Mouse (Mus musculus) megakaryocyte, embryonic 14.5 days (primary cell): ENCODE measurements at regions not wholly inside any gene's neighbourhood (a gene's known extent, or its start where the extent isn't known, plus 50 kb on each side); places are given as distances from the start of the nearest gene placed in this dataset.

Experiments used
- FLI1 ChIP-seq: IDR thresholded peaks from 2 replicates; pipeline ENCODE4 v1.6.1; 2012; ENCODE audit warnings: low read length, inconsistent platforms, mixed read lengths
- GATA1 ChIP-seq: IDR thresholded peaks from 3 replicates; pipeline ENCODE4 v1.6.1; 2012; ENCODE audit warnings: mixed read lengths, low read length, inconsistent platforms, borderline replicate concordance

DNA sequence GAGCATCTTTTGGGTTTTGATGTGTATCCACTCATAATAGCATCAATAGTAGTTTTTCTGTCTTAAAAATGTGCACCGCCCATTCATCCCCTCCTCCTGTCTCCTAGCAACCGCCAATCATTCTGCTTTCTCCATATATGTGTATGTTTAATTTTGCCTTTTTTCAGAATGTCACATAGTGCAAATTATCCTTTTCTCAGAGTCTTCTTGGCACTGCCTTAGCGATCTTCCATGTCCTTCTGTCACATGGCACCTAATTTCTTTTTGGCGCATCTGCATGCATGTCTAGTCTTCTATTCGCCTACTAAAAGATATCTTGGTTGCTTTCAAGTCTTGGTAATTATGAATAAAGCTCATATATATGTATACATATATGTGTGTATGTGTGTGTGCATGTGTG lies 573.0 kb downstream of the Gm19410 start:
- TF ChIP-seq GATA1, result no peak
- no peak for TF ChIP-seq FLI1
